Mouse (Mus musculus) kidney, postnatal 25 days (tissue): ENCODE results near the gene Gata3.

Experiments
- DNase-seq, 2 experiments: peaks; one replicate each; pipeline ENCODE4 v3.0.0; 2021; ENCODE audit warnings: mixed read lengths in 2 of 2

Gene Gata3

DNA sequence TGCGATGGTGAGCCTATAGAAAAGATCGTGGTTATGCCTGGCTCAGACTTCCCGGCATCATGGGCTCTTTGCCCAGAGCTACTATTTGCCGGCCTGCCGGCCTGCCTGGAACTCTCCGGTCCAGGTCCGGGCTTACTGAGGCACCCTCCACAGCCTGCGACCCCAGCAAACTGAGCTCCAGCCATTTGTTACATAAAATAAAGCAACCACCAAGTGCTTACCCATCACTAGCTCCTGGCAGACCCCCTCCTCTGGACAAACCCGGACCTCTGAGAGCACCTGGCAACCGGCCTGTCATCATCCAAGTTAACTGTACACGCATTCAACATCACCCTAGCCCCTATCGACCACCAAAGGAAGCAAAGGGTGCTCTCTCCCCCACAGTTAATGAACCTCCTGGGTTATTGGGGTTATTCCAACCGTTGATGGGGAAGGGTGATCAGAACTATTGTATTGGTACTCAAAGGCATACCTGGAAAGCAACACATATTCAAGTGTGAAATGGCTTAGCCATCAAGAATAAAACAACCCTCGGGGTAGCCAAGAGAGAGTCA lies 4.5 kb downstream of the Gata3 start:
- no peak for DNase-seq

DNA sequence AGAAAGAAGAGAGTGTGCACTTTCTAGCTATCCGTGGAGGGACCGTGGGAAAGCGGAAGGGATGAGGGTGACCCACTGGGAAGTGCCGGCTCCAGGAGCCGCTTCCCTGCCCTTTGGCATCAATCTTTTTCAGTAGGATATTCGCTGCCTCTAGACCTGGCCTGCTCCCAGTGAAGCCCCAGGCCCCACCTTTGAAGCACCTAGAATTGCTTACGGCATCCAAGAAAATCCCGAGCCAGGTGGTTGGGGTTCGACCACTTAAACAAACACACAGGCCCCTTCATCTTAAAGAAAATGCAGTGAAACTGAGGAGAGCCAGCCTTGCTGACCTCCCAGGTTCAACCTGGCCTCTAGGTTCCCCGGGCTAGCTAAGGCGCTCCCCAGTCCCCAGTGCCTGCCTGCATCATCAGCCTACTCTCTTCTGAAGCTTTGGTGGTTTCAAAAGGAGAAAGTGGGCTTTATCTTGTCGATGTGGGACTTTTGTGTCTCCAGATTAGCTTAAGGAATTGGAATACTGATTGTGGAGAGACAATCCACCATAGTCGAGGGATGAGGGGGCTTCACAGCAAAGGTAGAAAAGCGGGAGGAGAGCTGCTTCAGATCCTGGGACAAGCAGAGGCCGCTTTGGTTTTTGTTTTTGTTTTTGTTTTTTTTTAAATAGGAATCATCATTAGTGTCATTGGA lies 5.2 kb downstream of the Gata3 start:
- DNase-seq = no peak

DNA sequence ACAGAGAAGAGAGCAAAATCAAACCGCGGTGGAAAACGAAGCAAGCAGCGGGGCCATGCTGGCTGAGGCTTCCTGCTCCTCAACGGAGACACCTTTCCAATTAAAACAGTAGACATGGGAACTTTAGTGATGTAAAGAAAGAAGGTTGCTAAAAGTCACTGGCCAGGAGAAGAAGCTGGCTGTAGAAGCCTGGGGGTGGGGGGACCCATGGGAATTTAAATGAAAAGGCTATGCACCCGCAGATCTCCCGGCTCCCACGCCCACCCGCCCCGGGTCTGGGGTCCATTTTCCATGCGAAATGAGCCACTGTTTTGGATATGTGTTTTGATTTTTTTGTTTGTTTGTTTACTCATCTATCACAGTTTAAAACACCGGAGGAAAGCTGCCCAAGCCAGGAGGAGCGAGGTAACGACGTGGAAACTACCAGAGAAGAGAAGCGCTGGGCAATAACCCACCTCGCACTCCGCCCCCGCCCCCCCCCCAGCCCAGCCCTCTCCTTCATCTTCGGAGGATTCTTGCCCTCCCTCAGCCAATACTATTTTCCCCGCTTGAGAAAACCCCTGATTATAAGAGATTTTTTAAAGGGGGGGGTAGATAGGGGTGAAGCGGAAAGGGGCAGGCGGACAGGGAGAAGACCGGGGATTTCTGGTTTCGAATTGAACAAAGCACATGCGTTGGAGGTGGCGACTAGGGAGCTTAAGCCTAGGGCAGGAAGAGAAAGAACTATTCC lies 5.9 kb downstream of the Gata3 start:
- no peak for DNase-seq

DNA sequence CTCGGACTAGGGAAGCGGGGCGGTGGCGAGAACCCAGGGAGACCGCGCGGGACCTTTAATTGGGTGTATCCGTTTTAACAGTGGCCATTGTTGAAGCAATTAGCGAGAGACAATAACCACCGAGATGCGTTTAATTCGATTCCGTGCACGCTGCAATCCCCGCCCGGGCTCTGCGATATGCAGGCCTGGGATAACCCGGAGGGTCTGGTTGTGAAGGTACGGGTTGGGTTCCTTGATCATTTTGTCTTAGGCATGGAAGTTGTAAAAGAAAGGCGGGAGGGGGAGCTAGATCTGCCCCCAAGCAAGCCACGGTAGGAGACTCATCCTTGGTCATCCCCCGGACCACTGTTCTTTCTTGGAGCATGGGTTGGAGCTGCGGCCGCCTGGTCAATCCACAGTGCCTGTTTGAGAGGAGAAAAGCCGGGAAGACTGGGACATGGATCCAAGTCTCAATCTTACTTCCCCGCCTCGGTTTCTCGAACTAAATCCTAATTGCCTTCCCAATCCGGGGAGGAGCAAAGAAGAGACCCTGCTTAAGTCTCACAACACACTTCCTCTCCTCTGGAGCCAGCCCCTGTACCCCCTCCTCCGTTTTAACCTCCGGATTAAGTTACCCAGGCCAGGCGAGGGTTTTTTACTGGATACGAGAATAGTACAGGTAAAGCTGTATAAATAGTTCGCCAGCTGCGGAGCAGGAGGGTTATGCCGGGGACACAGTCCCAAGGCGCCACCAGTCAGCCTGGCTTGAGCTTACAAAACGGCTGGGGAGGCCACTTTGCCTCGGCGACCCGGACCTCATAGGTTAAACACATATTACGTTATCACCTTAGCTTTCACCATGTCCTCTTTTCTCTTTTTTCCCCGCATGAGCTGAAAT lies 6.7 kb downstream of the Gata3 start:
- DNase-seq = no peak

DNA sequence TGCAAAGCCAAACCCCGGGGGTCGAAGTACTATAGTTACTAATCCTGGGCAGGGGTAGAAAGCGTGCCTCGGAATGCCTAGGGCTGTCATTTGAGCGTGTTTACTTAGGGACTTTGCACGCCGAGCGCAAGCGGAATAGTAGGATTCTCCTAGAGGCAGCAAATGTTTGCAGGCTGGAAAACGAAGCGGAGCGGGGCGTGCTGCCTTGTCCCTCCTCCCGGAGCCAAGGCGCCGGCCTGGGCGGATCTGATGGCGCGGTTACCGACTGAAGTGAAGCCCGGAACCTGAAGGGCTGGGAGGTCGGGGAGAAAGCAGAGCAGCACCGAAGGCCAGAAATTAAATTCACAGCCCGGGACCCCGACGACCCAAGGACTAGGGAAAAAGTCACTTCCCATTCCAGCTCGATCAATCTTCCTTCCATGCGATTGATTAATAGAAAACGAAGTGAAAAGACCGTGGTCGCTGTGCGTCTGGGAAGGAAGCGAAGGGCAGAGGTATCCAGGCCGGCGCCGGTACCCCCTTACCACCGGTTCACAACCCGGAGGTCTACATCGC lies 7.4 kb downstream of the Gata3 start:
- no peak for DNase-seq

DNA sequence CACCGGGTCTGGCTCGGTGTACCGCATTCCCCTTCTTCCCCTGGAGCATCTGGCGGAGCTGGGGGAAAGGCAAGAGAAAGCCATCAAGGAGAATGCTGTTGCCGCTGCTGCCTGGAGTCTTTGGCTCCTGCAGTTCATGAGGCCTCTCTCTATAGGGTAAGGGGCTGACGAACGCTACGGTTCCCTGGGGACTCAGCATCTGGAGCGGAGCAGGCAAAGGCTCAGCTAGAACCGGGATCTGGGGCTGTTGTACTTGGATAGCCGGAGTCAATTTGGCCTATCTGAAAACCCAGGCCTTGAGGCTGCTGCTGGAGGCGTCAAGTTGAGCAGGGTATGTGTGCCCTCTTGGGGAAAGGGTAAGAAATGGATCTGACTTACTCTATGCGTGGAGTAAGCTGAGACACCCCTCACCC lies 8.2 kb downstream of the Gata3 start:
- no peak for DNase-seq

DNA sequence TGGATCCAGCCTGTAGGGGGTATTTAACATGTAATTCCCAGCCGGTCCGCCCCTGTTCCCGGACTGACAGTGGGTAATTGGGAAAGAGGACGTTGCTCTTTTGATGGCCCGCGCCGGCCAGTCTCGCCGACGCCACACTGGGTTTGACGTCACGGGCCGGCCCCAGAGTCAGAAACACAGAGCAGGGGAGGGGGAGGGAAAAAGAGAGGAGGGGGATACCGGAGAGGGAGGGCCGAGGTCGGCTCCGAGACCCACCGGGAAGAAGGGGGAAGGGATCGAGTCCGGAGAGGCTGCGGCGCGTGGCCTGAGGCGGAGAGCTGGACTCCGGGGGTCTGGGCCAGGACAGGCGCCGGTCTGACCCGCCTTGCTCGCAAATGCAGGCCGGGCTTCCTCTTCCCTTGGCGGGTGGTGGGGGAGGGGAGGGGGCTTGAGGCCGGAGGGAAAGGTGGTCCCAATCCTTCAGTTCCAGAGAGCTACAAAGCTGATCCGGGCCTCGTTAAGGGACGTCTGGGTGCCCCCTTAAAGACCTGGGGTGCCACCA lies 8.7 kb downstream of the Gata3 start, which contains the start of gene 4930412O13Rik:
4930412O13Rik (plus strand) TSS at position 202 of the 541 bp plus-strand sequence.
- no peak for DNase-seq

DNA sequence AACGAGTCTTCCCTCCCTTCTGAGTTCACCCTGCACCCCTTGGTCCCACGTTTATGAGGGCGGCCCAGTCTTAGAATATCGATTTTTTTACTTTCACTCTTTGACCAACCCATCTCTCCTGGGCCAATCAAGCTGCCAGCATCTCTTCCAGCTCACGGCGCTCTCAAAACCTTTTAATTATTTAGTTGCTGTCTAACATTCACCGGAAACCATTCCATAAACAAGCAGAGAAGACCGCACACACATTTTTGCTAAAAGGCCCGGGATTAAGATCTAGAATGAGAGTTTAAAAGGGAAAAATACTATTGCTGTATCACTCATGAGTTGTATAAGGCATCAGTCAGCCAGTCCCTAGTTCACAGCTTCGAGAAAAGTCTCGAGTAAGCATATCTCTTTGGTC lies 9.6 kb downstream of the Gata3 start:
- DNase-seq = no peak

DNA sequence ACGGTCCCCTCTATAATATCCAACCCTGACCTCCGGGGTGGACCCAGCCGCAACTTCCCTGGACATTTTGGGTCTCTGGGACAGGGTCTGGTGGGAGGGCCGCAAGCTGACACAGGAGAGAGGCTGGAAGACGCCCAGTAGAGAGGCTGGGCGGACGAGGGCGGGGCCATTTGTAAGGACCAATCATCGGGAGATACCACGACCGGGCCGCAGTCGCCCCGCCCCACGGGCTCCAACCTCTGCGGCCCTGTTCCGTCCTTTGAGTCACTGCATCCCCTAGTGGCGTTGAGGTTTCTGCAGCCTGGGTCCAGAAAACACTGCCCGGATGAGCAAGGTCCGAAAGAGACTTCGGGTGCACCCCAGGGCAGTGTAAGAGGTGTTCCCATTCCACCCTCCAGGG lies 10.3 kb downstream of the Gata3 start:
- peak; percentile 91 to 95 for DNase-seq

DNA sequence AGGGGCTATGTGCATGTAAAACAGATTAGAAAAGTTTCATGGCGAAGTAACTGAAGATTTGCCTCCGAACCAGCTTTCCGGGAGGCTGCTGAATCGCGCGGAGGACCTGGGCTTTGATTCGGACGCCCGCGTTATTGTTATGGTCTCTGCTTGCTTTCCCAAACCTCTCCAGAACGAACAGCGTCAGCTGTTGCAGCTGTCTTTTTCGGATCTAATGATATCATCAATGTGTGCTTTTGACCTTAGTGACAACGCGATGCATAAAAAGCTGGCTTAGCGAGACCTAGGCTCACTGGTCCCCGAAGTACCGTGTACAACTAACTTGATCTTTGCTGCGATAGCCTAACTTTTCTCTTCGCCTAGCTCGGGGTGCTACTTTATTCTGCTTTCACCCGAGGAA lies 10.7 kb downstream of the Gata3 start:
- DNase-seq = no peak

DNA sequence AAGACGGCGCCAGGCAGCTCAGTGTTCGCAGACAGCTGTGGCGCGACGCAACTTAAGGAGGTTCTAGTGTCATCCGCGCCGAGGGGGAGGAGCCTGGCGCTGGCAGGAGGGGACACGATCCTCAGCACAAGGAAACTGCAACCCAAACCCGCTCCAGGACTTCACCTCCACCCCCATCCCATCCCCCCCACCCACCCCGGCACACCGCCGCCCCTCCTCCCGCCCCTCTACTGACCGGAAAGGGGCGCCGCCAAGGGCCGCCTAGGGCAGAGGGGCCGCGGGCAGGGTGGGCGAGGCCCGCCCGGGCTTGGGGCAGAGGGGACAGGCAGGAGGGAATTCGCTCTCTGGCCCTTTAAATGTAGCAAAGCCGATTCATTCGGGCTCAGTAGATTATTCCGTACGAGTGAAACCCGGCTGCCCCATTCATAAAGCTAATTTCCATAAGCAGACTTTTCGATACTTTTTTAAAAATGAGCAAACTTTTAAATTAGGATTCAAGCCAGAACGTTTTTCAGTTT lies 11.2 kb downstream of the Gata3 start:
- peak; percentile 53 to 79 for DNase-seq

DNA sequence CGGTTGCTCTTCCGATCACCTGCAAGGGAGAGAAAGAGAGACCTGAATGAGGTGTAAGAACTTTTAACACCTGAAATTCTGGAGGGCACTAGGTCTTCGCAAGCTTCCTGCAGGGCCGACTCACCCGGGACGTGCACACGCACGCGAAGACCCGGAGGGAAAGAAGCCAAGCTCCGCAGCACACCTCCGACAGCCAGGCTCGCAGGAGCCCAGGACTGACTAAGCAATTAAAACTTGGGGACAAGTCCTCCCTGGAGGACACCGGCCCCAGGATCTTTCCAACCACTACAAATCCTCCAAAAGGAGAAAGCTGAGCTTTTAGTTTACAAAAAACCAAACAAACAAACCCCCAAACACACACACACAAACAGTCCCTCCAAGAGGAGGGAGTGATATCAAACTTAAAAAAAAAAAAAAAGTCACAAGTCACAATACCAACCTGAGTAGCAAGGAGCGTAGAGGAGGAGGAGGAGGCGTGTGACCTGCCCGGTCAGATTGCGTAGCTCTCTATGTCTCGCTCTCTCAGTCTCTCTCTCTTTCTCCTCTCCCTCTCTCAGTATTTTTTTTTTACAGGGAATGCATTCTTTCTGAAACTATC lies 11.8 kb downstream of the Gata3 start:
- DNase-seq = no peak

DNA sequence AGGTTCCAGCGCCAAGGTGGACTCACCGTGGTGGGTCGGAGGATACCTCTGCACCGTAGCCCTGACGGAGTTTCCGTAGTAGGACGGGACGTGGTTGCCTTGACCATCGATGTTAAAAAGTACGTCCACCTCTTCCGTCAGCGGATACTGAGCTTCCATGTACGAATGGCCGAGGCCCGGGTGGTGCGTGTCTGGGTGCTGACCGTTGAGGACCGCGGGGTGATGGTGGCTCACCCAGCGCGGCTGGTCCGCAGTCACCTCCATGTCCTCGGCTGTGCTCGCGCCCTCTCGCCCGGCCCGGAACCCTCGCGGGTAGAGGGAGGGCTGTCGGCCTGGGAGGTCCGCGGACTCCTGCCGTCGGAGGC lies 12.5 kb downstream of the Gata3 start:
- DNase-seq = peak in 1 of 2 experiments; percentile 35

DNA sequence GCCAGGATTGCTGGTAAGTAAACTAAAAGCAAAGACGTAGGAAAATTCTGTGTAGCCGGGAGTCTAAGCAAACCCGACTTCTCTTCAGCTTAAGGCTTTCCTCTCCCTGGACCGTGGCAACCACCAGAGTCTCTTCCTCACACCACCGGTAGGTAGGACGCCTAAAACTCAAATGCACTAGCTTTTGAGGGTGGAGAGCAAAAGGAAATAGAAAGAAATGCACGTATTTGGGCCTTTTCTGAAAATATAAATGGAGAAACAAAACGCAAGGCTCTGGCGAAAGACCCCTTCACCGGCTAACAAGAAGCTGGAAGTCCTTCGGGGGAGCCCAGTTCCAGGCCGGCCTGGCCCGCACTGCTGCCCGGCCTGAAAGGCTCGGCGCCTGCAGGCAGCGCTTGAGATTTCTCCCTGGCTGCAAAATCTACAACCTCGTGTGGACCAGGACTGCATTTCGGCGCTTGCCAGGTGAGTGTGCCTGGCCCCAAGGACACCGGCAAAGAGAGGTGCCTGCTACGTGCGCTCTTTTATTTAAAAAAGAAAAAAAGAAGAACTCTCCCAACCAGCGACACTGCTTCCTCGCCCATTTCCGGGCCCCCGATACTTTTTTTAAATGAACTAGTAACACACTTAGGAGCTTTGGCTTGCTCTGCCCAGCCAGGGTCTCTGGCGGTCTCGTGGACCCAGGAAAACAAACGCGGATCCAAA lies 13.1 kb downstream of the Gata3 start:
- DNase-seq = no peak

DNA sequence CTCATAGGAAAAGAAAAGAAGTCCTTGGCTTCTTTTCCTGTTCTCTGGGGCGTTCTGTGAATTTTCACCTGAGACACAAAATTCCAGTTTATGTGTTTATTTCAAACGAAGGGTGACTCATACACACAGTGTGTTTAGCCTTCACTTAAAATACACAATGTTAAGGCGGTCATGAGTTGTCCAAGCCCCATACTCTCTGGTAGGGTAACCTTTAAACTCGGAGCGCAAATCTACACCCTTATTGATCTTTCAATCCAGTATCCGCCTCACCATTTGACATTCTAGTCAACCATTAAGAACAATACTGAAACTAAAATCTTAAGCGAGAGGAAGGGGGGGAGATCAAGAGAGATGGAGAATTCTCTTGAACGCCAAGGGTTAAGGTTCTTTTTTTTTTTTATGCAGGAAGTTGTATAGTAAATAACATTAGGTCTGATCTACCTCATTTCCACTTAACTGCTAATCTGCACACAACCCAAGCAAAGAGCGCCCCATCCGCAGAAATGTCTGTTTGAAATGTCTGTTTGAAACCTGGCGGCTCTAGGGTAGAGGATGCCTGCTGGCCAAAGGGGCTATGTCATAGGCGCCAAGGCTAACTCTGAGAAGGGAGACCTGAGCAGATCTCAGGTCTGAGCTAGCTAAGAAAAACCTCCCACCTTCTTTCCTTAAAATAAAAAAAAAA lies 14.0 kb downstream of the Gata3 start:
- DNase-seq = no peak

DNA sequence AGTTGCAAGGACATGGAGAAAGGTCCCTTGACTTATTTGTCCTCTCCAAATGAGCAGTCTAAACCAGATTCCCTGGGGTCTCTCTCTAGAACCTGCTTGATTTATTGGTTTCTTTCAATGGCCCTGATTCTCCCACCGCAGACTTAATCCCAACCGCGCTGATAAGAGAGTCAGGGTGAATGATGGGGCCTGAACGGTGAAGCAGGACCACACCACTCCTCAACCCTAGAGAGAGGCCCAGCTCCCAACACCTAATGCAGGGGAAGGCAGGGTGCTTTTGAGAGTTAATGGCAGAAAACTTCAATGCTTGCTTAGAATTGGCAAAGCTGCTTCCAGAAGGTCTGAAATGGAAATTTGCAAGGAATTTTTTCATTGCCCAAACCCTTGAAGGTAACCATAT lies 14.6 kb downstream of the Gata3 start:
- no peak for DNase-seq

DNA sequence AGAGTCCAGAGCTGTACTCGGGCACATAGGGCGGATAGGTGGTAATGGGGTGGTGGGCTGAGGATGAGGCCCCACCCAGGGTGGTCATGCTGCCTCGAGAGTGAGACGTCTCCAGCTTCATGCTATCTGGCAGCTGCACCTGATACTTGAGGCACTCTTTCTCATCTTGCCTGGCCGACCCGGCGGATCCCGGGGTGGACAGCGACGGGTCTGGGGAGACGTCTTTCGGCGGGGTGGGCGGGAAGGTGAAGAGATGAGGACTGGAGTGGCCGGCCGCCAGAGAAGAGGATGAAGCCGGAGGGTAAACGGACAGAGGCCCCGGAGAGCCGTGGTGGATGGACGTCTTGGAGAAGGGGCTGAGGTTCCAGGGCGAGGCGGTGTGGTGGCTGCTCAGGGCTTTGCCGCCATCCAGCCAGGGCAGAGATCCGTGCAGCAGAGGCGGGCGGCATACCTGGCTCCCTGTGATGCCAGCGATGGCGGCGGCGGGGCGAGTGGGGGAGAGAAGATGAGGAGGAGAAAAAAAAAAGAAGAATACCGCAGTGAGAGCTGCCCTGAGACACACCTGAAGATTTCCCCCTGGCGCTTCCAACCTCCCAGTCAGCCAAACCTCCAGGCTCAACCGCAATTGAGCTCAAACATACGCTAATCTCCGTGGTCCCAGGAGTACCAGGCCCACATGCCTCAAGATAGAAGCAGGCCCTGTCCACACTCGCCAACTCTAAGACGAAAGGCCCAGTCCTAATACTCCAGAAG lies 15.2 kb downstream of the Gata3 start:
- peak in 1 of 2 experiments; percentile 37 for DNase-seq

DNA sequence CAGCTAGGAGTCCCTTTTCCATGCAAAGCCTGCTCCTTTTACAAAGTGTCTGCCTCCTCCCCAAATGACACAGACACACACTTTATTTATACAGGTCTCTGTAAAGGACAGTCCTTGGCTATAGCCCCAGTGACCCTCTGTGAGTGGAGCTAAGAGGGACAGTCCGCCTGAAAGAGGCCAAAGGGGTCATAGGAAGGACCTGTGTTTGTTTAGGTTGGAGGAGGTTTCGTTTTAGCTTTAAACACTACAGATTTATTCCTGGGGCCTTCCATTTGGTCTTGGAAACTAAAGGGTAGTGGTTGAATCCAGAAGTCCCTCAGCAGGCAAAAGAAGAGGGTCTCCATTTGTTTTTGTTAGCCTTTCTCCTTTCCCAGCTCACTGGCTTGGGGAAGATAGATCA lies 16.1 kb downstream of the Gata3 start:
- no peak for DNase-seq

DNA sequence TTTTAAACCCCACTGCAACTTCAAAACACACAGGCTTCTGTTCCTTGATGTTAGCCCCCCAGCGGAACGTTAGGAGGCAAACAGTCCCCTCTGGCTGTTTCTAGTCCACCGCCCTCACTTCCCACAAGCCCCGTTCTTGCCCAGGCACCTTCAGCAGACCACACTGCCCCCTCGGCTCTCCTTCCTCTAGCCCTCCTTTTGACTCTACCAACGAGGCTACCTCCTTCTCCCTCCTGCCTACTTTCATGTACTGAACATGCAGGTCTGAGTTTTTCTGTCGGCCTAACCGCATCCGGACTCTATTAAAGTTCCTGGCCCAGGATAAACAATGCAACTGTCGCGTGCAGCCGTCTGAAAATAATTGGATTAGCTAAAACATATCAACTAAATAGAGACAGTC lies 17.2 kb downstream of the Gata3 start:
- DNase-seq = no peak

DNA sequence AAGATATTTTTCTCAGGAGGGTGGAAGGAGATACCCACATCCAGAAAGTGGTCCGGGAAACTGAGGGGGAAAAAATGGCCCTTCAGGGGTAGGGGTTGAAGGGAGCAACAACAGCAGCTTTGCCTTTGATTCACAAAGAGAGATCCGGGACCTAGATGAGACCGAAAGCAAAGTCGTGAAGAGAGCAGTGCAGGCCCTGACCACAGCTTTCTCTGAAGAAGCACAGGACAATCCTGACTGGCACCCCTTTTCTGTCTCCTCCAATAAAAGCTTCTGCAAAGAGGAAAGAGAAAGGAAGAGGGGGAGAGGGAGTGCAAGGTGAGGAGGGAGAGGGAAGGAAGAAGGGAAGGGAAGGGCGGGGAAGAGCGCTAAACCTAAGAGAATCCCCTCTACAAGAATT lies 18.0 kb downstream of the Gata3 start:
- DNase-seq = no peak
